Mouse (Mus musculus) midbrain, embryonic 13.5 days (tissue): ENCODE measurements around the gene Rcc1. TPM values are rescaled to one million over a fixed set of nuclear protein-coding genes. Genes with fewer than 3 reads are reported as not detected.
"Not testable (repeated sequence)": the region's sequence is repeated elsewhere in the genome, so short reads cannot be mapped to it uniquely, and the experiment has no call there.

ENCODE experiments used
- ATAC-seq: fragments of 200-750 bp; cut with Nextera tagmentation; 2 replicates; pipeline ENCODE4 v1.8.0; 2017; ENCODE audit warnings: mild to moderate bottlenecking, moderate TSS enrichment, moderate library complexity
- H3K27ac ChIP-seq: fragments of 300-500 bp; sonication (generic); 2 replicates; pipeline ENCODE4 v1.5.1; 2015; ENCODE audit warnings: inconsistent platforms, mild to moderate bottlenecking, moderate library complexity
- H3K27me3 ChIP-seq: fragments of 300-500 bp; sonication (generic); 2 replicates; pipeline ENCODE4 v1.6.1; 2015; ENCODE audit warnings: mild to moderate bottlenecking, inconsistent platforms
- H3K36me3 ChIP-seq: fragments of 300-500 bp; sonication (generic); 2 replicates; pipeline ENCODE4 v1.6.1; 2015; ENCODE audit warnings: mild to moderate bottlenecking, inconsistent platforms
- H3K4me1 ChIP-seq: fragments of 300-500 bp; sonication (generic); replicated peaks from 2 replicates; pipeline ENCODE4 v1.6.1; 2015; ENCODE audit warnings: inconsistent platforms
- H3K4me2 ChIP-seq: fragments of 300-500 bp; sonication (generic); replicated peaks from 2 replicates; pipeline ENCODE4 v1.6.1; 2015; ENCODE audit warnings: moderate library complexity, mild to moderate bottlenecking, inconsistent platforms
- H3K4me3 ChIP-seq: fragments of 300-500 bp; sonication (generic); replicated peaks from 2 replicates; pipeline ENCODE4 v1.5.1; 2015; ENCODE audit warnings: mild to moderate bottlenecking, inconsistent platforms
- H3K9ac ChIP-seq: fragments of 300-500 bp; sonication (generic); replicated peaks from 2 replicates; pipeline ENCODE4 v1.6.1; 2015; ENCODE audit warnings: mild to moderate bottlenecking, inconsistent platforms
- H3K9me3 ChIP-seq: fragments of 300-500 bp; sonication (generic); 2 replicates; pipeline ENCODE4 v1.6.1; 2016; ENCODE audit warnings: mild to moderate bottlenecking, inconsistent platforms
- WGBS: fragments of 180-500 bp; shearing (Covaris S2); methylation state at CpG from one replicate; pipeline ENCODE4 v1.1.7; 2015; 5-methylcytosine and 5-hydroxymethylcytosine counted together
- polyA plus RNA-seq: library from polyadenylated mRNA; unstranded; fragments of >200 nt; fragmentation: Nextera tagmentation; extraction: Ambion mirVana; gene quantifications from 2 replicates; pipeline ENCODE4 v1.2.1, GENCODE M21; 2015

Gene Rcc1
- polyA plus RNA-seq, 1 experiment from 2014 or later = 54.6 TPM

- no peaks in the 10 kb centered on the region for H3K27me3 ChIP-seq
- ATAC-seq = no peak
- no peak overlapping the region for H3K9ac ChIP-seq
- no peak overlapping the region for H3K4me3 ChIP-seq
- no peaks in the 10 kb centered on the region for H3K4me1 ChIP-seq
- WGBS = 86% methylated on average over 12 of the region's 12 CpGs
- H3K36me3 ChIP-seq = peaks cover 56% of the 10 kb centered on the region
- no peak overlapping the region for H3K27ac ChIP-seq
- no peak overlapping the region for H3K4me2 ChIP-seq
- no peaks in the 10 kb centered on the region for H3K9me3 ChIP-seq
These were observed 61.6 kb downstream of the Rcc1 start for GRCm38 (mm10) chr4:132291624-132292335.

DNA sequence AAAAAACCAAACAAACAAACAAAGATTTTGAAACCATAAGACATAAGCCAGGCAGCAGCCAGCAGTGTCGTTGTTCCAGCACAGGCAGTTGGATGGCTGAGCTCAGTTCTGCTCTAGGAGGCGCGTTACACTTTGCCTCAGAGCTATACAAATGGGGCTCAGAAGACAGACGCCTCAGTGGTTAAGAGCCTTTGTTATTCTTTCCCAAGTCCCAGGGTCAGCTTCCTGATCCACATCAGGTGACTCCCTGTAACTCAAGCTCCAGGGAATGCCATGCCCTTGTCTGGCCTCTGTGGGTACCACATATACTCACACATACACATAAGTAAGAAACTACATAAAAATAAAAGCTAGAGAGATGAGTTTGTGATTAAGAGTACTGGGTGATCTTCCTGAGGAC, 62.3 kb downstream of the Rcc1 start:
- Histone ChIP-seq H3K4me1 (no peaks in the 10 kb centered on the region), H3K36me3 (peaks cover 61% of the 10 kb centered on the region), H3K4me2 (no peak overlapping the region), H3K9ac (no peak overlapping the region), H3K27me3 (no peaks in the 10 kb centered on the region), H3K27ac (no peak overlapping the region), H3K9me3 (no peaks in the 10 kb centered on the region), H3K4me3 (no peak overlapping the region)
- ATAC-seq = no peak
- WGBS = 92% methylated on average over 4 of the region's 4 CpGs

DNA sequence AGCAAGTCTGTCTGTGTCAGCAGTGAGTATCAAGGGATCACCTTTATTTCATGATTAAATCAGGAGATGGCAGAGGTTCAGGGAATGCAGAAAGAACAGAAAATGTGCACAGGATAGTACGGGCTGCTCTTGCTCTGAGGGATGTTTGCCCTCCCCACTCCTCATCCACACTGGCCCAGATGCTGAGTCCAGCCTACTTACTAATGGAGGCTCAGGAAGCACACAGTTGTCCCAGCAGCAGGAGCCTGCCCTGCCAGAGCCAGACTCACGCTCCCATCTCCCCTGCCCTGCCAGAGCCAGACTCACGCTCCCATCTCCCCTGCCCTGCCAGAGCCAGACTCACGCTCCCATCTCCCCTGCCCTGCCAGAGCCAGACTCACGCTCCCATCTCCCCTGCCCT, 64.6 kb downstream of the Rcc1 start:
- H3K4me3 ChIP-seq, H3K27me3 ChIP-seq, H3K27ac ChIP-seq, H3K9ac ChIP-seq, H3K4me1 ChIP-seq, ATAC-seq, H3K9me3 ChIP-seq, H3K4me2 ChIP-seq: not testable (repeated sequence)
- peaks cover 68% of the 10 kb centered on the region for H3K36me3 ChIP-seq
- 100% methylated on average over 2 of the region's 5 CpGs for WGBS

Other genes with a start within 250 kb of the Rcc1 start
- 0.09 and 0.24 TPM in 2 replicates for gene Oprd1, start 209.1 kb downstream of the Rcc1 start, polyA plus RNA-seq
- gene Ythdf2, start 141.3 kb downstream of the Rcc1 start, polyA plus RNA-seq = 146 and 149 TPM in 2 replicates
- 49.4 and 50.3 TPM in 2 replicates for gene Gmeb1, start 92.0 kb downstream of the Rcc1 start, polyA plus RNA-seq
- 53.6 and 54.1 TPM in 2 replicates for gene Taf12, start 79.2 kb downstream of the Rcc1 start, polyA plus RNA-seq
- 0.58 and 0.92 TPM in 2 replicates for gene Rab42, start 50.2 kb downstream of the Rcc1 start, polyA plus RNA-seq
- gene Trnau1ap, start 24.1 kb downstream of the Rcc1 start, polyA plus RNA-seq = 78.6 and 83.6 TPM in 2 replicates
- 13.0 and 14.3 TPM in 2 replicates for gene Phactr4, start 68.9 kb upstream of the Rcc1 start, polyA plus RNA-seq
- gene Med18, start 110.3 kb upstream of the Rcc1 start, polyA plus RNA-seq = 17.8 and 20.9 TPM in 2 replicates
- 7.6 and 9.2 TPM in 2 replicates for gene Sesn2, start 156.9 kb upstream of the Rcc1 start, polyA plus RNA-seq
- gene Atpif1, start 180.1 kb upstream of the Rcc1 start, polyA plus RNA-seq = 1,327 and 1,380 TPM in 2 replicates
- gene Dnajc8, start 181.9 kb upstream of the Rcc1 start, polyA plus RNA-seq = 158 and 173 TPM in 2 replicates
- 0.41 and 0.51 TPM in 2 replicates for gene Ptafr, start 210.5 kb upstream of the Rcc1 start, polyA plus RNA-seq